In the genomic region with DNA sequence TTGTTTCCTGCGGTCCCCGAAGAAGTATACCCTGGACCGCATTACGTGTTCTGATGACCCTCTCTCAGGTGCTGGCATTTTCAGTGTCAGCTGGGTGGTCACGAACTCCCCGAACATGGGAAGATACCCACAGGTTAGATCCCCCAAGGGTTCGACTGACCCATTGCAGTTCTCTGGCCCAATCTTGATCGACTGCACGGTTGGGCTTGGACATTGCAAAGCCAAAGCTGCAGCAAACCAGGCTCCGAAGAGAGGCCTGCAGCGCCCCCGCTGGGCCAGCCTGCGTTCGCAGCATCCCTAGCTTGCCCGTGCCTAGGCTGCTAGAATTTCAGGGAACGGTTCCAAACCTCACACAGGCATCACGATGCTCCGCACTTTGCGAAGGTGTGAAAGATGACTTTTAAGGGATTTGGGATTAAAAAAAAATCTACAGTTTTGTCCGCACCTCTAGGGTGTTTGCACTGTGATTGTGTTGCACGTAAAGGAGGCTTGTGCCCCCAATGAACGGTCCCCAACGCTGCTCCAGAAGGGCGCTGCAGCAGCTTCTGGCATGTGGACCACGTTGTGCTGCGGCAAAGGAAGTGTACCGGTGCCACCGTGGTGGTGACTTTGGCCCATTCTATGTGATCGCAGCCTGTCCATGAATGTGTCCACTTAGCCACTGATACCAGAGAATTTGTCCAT, we compare ENCODE assay signal across 9 mouse cellular contexts. TPM values are rescaled to one million over a fixed set of nuclear protein-coding genes. Genes with fewer than 3 reads are reported as not detected.
A peak's percentile ranks its signal among the peaks of the same experiment; 100 is the strongest.
DNase-seq lines count a peak whose midpoint lies in the region; ATAC-seq and TF ChIP-seq lines count a peak whose summit lies in the region.
"Had no signal": no experiment of that assay in that cellular context is flagged by ENCODE, and none has a peak within 500 bp of the region (broad histone marks: within the 10 kb centered on the region; RNA-seq: fewer than 3 reads in every experiment).

No protein-coding gene starts in this region.

- no peaks in the 10 kb centered on the region for H3K36me3 ChIP-seq in ES-Bruce4 (ENCODE audit: control insufficient read depth, insufficient read depth, low read length, poor library complexity, severe bottlenecking)
- H3K36me3 ChIP-seq in forebrain, embryonic 13.5 days (ENCODE audit: poor library complexity, severe bottlenecking): peaks cover 7% of the 10 kb centered on the region
- H3K36me3 ChIP-seq in heart, embryonic 16.5 days (ENCODE audit: control insufficient read depth, insufficient read depth): peaks cover 8% of the 10 kb centered on the region
- no peaks in the 10 kb centered on the region for H3K36me3 ChIP-seq in liver, embryonic 15.5 days (replicated peaks)
- H3K36me3 ChIP-seq in neural tube, embryonic 13.5 days: 0 out of 2 replicates have a peak, but pooled peaks cover 5% of the 10 kb centered on the region

- peak overlapping the region; percentile 60 for H3K4me2 ChIP-seq in forebrain, embryonic 13.5 days
- peak overlapping the region; percentile 69 for H3K4me2 ChIP-seq in heart, embryonic 16.5 days (ENCODE audit: low read depth, low read length)
- peak overlapping the region; percentile 50; the same call in 1 of the 2 replicates for H3K4me2 ChIP-seq in liver, embryonic 15.5 days
- peak overlapping the region; percentile 62 for H3K4me2 ChIP-seq in neural tube, embryonic 13.5 days

- DNase-seq in cerebellum, adult 11 months: peak; percentile 61
- DNase-seq in kidney, postnatal 36 days: peak; percentile 54 to 79
- DNase-seq in urinary bladder, postnatal 36 days (ENCODE audit: low spot score in 2 of 2): peak; percentile 30 to 55

- H3K9me3 ChIP-seq in ES-Bruce4 (replicated peaks; ENCODE audit: control insufficient read depth, insufficient read depth, low read length, poor library complexity, severe bottlenecking): peaks cover 17% of the 10 kb centered on the region
- H3K9me3 ChIP-seq in forebrain, embryonic 13.5 days (replicated peaks): peaks cover 41% of the 10 kb centered on the region
- peaks cover 47% of the 10 kb centered on the region for H3K9me3 ChIP-seq in heart, embryonic 16.5 days (replicated peaks; ENCODE audit: control insufficient read depth, low read length)
- H3K9me3 ChIP-seq in liver, embryonic 15.5 days (replicated peaks): peaks cover 11% of the 10 kb centered on the region; the same call in 1 of the 2 replicates
- peaks cover 42% of the 10 kb centered on the region for H3K9me3 ChIP-seq in neural tube, embryonic 13.5 days

- 54% methylated on average over 29 of the region's 29 CpGs for WGBS in forebrain, embryonic 13.5 days
- 50% methylated on average over 29 of the region's 29 CpGs for WGBS in heart, embryonic 16.5 days
- 46% methylated on average over 29 of the region's 29 CpGs for WGBS in liver, embryonic 15.5 days (ENCODE audit: insufficient replicate concordance)
- 53% methylated on average over 29 of the region's 29 CpGs for WGBS in neural tube, embryonic 13.5 days

- no peak for TF ChIP-seq POLR2A in ES-Bruce4 (IDR thresholded peaks at IDR 0.05; ENCODE audit: insufficient read depth, low read length)

- H3K9ac ChIP-seq in ES-Bruce4 (ENCODE audit: low read depth, poor library complexity, severe bottlenecking): no peak overlapping the region
- H3K9ac ChIP-seq in forebrain, embryonic 13.5 days: peak overlapping the region; percentile 73
- H3K9ac ChIP-seq in heart, embryonic 16.5 days (ENCODE audit: low read length): peak overlapping the region; percentile 68
- no peak overlapping the region for H3K9ac ChIP-seq in liver, embryonic 15.5 days
- H3K9ac ChIP-seq in neural tube, embryonic 13.5 days: peak overlapping the region; percentile 87

- peak overlapping the region; percentile 54 for H3K4me3 ChIP-seq in ES-Bruce4 (ENCODE audit: low read depth, low read length)
- peak overlapping the region; percentile 58 for H3K4me3 ChIP-seq in forebrain, embryonic 13.5 days
- peak overlapping the region; percentile 56 for H3K4me3 ChIP-seq in heart, embryonic 16.5 days (ENCODE audit: low read length)
- H3K4me3 ChIP-seq in liver, embryonic 15.5 days (replicated peaks): 0 out of 2 replicates have a peak overlapping the region, but pooled peaks have one; percentile 46
- peak overlapping the region; percentile 62 for H3K4me3 ChIP-seq in neural tube, embryonic 13.5 days

- H3K4me1 ChIP-seq in ES-Bruce4 (ENCODE audit: control insufficient read depth, insufficient read depth, low read length): no peaks in the 10 kb centered on the region
- H3K4me1 ChIP-seq in forebrain, embryonic 13.5 days: peaks cover 29% of the 10 kb centered on the region
- H3K4me1 ChIP-seq in heart, embryonic 16.5 days (ENCODE audit: control insufficient read depth, insufficient read depth, low read length): no peaks in the 10 kb centered on the region; the same call in 1 of the 2 replicates
- H3K4me1 ChIP-seq in liver, embryonic 15.5 days (replicated peaks): no peaks in the 10 kb centered on the region
- peaks cover 45% of the 10 kb centered on the region for H3K4me1 ChIP-seq in neural tube, embryonic 13.5 days (replicated peaks)

- peak; percentile 78 for ATAC-seq in forebrain, embryonic 13.5 days
- ATAC-seq in heart, embryonic 16.5 days (replicated peaks; ENCODE audit: extremely low read depth, insufficient read depth, low FRiP score): peak; percentile 77
- no peak for ATAC-seq in liver, embryonic 15.5 days (ENCODE audit: insufficient read depth)
- ATAC-seq in neural tube, embryonic 13.5 days (ENCODE audit: low read depth): peak; percentile 72
- ATAC-seq: Patski had no signal

- peak; percentile 52 for TF ChIP-seq CTCF in ES-Bruce4 (IDR thresholded peaks at IDR 0.05; ENCODE audit: low read depth, low read length)

- TF ChIP-seq EP300 in ES-Bruce4 (IDR thresholded peaks at IDR 0.05; ENCODE audit: insufficient read depth, low read depth, low read length): no peak

- H3K27ac ChIP-seq in ES-Bruce4 (ENCODE audit: insufficient read depth, low read length): no peak overlapping the region
- peak overlapping the region; percentile 82 for H3K27ac ChIP-seq in forebrain, embryonic 13.5 days
- H3K27ac ChIP-seq in heart, embryonic 16.5 days (ENCODE audit: low read length): peak overlapping the region; percentile 86
- no peak overlapping the region for H3K27ac ChIP-seq in liver, embryonic 15.5 days (replicated peaks)
- peak overlapping the region; percentile 89 for H3K27ac ChIP-seq in neural tube, embryonic 13.5 days (replicated peaks)

- H3K27me3 ChIP-seq in ES-Bruce4 (ENCODE audit: control insufficient read depth, insufficient read depth, low read length, poor library complexity, severe bottlenecking): no peaks in the 10 kb centered on the region; the same call in 1 of the 2 replicates
- no peaks in the 10 kb centered on the region for H3K27me3 ChIP-seq in forebrain, embryonic 13.5 days
- no peaks in the 10 kb centered on the region for H3K27me3 ChIP-seq in heart, embryonic 16.5 days (ENCODE audit: control insufficient read depth, insufficient read depth, low read length)
- H3K27me3 ChIP-seq in liver, embryonic 15.5 days: peaks cover 82% of the 10 kb centered on the region
- H3K27me3 ChIP-seq in neural tube, embryonic 13.5 days: no peaks in the 10 kb centered on the region
- H3K27me3 ChIP-seq: Patski had no signal

RNA-seq across cellular contexts. Expression of a gene that starts 13.7 kb away (rescaled TPM):
- polyA plus RNA-seq in ES-Bruce4 (2011; ENCODE audit: insufficient read depth, insufficient read length, low read depth, missing spikeins): 50.5 and 54.4 TPM in 2 replicates
- polyA plus RNA-seq in forebrain, embryonic 13.5 days (2015; fragmentation: Nextera tagmentation; extraction: Ambion mirVana): 443 and 547 TPM in 2 replicates
- 1,693 and 1,886 TPM in 2 replicates for polyA plus RNA-seq in heart, embryonic 16.5 days (2015; fragmentation: Nextera tagmentation; extraction: Ambion mirVana)
- 186 and 187 TPM in 2 replicates for polyA plus RNA-seq in liver, embryonic 15.5 days (2015; fragmentation: Nextera tagmentation; extraction: Ambion mirVana)
- polyA plus RNA-seq in neural tube, embryonic 13.5 days (2015; fragmentation: Nextera tagmentation; extraction: Ambion mirVana): 431 and 546 TPM in 2 replicates

RNA-seq across cellular contexts. Expression of a gene that starts 43.5 kb away (rescaled TPM):
- polyA plus RNA-seq in ES-Bruce4 (2011; ENCODE audit: insufficient read depth, insufficient read length, low read depth, missing spikeins): 4.9 and 8.1 TPM in 2 replicates
- polyA plus RNA-seq in forebrain, embryonic 13.5 days (2015; fragmentation: Nextera tagmentation; extraction: Ambion mirVana): 19.5 and 19.6 TPM in 2 replicates
- polyA plus RNA-seq in heart, embryonic 16.5 days (2015; fragmentation: Nextera tagmentation; extraction: Ambion mirVana): 9.3 and 10.5 TPM in 2 replicates
- 2.8 and 3.8 TPM in 2 replicates for polyA plus RNA-seq in liver, embryonic 15.5 days (2015; fragmentation: Nextera tagmentation; extraction: Ambion mirVana)
- polyA plus RNA-seq in neural tube, embryonic 13.5 days (2015; fragmentation: Nextera tagmentation; extraction: Ambion mirVana): 12.2 and 17.4 TPM in 2 replicates

Comparison
In these comparisons a context has a peak if more than half of its experiments do, and no peak if none do; other contexts are left out.
1. H3K27ac ChIP-seq: peak in forebrain, embryonic 13.5 days (single experiment), heart, embryonic 16.5 days (single experiment) and neural tube, embryonic 13.5 days (single experiment); none in ES-Bruce4 (single experiment) and liver, embryonic 15.5 days (single experiment).
2. H3K9ac ChIP-seq: peak in forebrain, embryonic 13.5 days (single experiment), heart, embryonic 16.5 days (single experiment) and neural tube, embryonic 13.5 days (single experiment); none in ES-Bruce4 (single experiment) and liver, embryonic 15.5 days (single experiment).
3. Peak in every context shown above with its lines, with median percentiles within 50 percentile points of each other: H3K4me3 ChIP-seq, DNase-seq and H3K4me2 ChIP-seq.